Mouse (Mus musculus): Measurements from ENCODE around the gene Mecr.

Gene Mecr

DNA sequence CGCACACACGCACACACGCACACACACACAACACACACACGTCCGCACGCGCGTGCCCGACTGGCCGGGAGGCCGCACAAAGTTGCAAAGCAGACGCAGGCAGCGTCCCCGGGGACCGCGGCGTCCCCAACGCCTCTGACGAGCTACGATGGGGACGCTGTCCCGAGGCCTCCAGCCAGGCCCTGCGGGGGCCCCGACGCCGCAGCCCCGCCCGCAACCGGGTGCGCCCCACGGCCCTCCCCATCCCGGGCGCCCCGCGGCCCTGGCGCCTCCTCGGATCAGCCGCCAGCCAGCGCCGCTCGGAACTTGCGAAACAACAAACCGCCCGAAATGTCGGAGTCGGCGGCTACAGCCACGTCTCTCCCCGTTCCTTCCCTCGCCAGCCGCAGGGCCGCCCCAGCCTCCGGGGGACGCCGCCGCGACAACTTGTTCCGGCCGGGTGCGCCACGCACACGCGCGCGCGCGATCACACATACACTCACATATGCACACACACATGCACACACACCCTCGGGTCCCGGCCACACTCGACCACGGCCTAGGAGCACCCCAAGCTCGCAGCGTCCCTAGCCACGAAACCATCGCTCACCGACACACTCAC is 6.3 kb upstream of the Mecr start:
- no peak for DNase-seq (ENCODE audit: low spot score)

DNA sequence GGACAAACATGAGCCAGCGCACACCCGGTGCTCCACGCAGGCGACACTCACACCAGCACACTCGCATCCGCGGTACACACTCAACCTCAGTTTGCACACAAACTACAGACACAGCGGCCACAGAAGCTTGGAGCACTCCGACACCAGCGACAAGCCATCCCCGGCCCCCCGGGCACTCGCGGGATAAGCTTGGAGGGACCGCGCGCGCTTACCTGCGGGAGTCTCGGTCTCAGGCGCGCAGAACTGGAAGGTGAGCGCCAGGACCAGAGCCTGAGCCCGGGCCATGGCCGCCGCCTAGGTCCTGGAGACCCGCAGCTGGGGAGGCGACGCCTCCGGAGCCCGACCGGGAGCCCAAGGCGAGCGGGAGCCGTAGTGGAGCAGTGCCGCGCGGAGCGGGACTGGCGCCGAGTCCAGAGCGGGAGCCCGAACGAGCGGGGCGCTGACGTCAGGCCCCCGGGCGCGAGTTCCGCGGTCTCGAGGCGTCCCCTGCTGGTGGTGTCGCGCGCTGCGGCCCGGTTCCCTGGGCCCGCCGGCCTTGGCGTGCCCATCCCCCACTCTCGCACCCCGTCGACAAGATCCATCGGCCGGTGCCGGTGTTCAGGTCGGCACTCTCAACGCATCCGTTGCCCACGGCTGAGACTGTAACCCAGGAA is 5.3 kb upstream of the Mecr start, which contains the start of gene Ptpru:
Gene Ptpru (minus strand): TSS at position 417 of the 653 bp plus-strand sequence.
- DNase-seq (ENCODE audit: low spot score): peak; percentile 65

DNA sequence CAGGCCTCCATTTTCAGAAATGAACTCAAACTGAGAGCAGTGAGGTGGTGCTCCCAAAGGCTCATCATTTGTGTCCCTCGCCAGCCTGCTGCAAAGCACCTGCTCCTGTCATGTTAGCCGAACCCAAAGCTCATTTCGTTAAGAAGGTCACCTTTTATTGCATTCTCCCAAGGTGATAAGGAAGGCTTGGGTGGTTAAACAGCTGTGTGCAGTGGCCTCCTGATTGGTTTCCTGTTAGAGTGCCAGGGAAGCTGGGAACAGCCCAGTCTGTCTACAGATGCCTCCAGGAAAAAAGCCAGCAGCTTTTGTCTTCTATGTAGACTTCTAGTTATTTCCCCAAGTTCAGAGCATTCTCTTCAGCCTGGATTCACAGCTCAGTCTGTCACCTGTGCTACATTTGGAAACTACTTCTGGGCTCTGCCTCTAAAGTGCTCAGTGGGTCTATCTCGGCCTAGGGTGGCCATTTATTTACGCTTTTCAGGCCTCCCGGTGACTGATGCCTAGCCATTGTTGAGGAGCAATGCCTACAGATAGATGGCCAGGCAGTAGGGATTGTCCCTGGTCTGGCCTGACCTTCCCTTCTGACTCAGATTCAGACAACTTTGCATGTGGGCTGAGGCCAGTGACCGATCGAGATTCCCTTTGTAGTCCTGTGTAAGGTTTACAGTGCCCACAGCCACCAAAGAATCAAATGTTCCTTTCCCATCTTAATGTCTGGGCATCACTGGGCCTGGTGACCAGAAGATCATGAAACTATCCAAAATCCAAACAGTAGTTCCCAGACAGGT is 2.9 kb downstream of the Mecr start:
- DNase-seq (ENCODE audit: low spot score): no peak

DNA sequence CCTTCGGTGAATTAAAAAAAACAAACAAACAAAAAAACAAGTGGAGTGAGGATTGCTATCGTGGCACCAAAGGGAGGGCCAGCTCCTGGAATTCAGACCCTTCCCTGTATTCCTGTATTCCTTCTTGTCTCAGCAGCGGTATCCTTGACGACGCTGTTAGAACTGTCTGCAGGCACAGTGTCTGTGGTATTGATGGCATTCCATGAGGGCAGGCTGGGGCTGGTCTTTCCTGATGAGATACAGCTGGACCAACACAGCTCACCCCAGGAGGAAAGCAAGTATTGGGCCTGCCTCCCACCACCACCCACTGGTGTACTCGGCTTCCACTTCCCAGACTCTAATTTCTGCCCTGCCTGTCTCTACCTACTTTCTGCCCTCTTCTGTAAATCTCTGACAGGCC is 4.8 kb downstream of the Mecr start:
- DNase-seq (ENCODE audit: low spot score): no peak

DNA sequence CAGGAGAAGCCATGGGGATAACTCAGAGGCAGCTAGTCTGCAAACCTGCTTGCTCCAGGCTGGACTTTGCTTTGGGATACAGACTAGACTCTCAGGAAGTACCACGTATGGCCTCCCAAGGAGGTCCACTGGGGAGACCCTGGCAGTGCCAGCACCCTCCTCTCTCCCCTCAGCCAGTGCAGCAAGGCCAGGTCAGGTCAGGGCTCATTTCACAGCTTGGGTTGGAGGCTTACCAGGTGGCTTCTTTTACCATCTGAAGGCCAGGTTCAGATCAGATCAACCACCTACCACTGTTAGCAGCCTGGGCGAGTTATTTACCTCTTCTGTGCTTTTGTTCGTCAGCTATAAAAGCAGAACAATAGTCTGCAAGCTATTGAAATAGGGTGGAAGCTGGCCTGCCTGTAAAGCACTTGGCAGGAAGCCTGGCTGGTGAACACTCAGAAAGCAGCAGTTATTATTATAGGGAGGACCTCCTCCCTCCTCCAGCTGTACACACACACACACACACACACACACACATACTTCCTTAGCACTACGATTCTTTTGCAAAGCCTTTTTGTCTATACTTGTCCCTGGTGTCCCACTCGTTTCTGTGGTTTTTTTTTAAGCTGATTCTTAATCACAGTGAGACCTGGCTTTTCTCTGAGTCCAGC is 6.8 kb downstream of the Mecr start:
- no peak for DNase-seq (ENCODE audit: low spot score)

DNA sequence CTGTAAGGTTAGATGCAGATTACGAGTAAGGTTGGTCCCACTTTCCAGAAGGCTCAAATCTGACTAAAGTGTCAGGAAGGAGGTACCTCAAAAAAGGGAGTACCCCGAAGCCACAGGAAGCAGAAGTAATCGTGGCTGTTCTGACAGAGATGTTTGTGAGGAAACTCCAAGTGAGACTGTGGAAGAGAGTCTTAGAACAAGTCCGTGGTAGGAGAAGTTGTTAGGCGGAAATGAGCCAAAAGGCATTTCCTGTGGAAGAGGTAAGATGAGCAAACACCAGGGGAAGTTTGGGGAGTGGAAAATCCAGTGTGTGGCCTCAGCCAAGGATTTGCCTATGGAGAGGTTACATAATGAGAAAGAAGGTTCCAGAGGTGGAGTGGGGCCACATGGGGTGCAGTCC is 11.7 kb downstream of the Mecr start:
- DNase-seq (ENCODE audit: low spot score): no peak

DNA sequence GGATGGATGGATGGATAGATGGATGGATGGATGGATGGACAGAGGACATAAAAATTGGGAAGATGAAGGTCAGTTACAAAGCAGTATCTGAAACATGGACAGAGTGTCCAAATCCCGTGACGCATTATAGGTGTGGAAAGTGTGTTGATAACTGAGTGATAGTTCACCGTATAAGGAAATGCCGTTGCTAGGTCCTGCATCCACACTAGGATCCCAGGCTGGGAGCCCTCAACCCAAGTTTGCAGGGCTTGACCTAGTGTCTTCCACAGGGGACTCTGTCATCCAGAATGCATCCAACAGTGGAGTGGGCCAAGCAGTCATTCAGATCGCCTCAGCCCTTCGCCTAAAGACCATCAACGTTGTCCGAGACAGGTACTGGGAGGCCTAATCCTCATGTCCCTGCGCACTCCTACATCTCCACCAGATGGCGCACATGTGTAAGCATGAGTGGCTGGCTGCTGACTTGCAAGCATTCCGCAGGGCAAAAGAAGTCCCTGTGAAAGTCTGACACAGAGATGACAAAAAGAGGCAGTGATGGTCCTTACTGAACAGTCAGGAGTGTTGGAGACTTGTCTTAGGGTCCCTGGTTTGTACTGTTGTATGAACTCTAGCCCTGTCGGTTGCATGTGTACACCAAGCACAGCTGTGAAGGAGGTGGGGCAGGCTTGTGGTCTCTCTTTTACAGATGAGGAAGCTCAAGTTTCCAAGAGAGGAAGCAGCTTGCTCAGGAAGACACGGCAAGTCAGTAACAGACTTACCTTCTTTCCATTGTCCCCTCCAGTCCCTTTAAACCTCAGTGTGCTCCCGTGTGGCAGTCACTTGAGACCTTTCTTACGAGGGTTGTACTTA is 17.4 kb downstream of the Mecr start:
- DNase-seq (ENCODE audit: low spot score): peak; percentile 80

DNA sequence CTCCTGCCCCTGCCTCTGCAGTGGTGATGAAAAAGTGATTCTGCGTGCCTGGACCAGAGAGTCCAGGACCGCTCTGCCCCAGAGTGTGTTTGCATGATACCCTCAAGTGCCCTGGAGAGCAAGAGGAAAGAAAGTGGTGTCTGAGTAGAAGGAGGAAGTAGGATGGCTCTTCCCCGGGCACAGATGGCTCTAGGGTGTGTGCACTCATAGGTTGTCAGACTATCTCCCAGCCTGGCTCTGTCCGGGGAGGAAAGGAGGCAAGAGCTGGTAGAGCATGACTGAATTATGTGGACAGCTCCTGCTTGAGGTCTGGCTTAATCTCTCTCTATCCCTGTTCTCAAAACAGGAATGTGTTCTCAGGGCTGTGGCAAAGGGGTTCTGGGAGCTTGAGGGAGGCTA is 18.1 kb downstream of the Mecr start:
- DNase-seq (ENCODE audit: low spot score): no peak

DNA sequence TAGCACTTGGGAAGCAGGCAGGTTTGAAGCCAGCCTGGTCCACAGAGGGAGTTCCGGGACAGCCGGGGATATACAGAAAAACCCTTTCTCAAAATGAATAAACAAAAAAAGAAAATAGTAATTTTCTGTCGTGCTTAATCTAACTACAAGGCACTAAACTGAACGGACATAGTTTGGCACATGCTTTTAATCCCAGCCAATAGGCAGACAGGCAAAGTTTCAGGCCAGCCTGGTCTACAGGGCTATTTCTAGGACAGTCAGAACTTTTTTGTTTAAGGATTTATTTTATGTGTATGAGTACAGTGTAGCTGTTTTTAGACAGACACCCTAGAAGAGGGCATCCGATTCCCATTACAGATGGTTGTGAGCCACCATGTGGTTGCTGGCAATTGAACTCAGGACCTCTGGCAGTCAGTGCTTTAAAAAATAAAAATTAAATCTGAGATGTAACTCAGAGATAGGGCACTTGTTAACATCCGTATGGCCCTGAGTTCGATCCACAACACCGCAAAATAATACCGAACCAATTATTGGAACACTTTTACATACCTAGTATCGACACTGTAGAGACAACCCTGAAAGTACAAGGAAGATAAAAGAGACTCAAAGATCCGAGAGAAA is 29.5 kb downstream of the Mecr start:
- DNase-seq (ENCODE audit: low spot score): no peak

DNA sequence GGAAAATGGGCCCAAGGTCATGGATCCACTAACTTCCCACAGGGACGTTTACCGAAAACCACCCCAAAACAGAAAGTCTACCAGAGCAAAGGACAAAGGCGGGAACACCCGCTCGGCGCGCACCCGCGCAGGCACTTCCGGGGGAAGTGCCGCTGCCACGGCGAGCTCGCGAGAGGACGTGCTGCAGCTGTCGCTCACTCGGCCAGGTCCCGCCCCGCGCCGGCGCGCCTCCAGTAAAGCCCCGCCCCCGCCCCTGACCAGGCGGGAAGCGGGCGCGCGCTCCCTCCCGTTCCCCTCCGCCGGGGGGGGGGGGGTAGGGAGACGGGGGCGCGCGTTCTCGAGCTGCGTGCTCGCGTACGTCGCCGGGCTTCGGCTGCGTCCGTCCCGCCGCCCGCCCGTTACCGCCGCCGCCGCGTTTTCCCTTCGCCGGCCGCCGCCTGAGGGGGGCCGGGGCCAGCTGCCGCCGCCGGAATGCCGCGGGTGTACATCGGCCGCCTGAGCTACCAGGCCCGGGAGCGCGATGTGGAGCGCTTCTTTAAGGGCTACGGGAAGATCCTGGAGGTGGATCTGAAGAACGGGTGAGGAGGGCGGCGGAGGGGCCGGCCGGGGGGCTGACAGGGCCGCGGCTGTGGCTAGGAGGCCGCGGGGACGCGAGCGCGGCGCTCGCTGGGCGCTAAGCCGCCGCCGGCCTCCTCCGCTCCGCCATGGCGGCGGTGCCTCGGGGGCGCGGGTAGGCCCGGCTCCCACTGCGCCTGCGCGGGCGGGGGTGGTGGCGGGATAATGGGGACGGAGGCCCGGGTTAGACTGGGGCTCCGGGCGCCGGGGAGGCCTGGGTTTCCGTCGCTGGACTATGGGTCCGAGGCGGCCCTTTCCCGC is 30.3 kb downstream of the Mecr start, which contains the start of gene Srsf4:
Gene Srsf4 (plus strand): TSS at position 325 of the 876 bp plus-strand sequence.
- DNase-seq (ENCODE audit: low spot score): peak; percentile 48

DNA sequence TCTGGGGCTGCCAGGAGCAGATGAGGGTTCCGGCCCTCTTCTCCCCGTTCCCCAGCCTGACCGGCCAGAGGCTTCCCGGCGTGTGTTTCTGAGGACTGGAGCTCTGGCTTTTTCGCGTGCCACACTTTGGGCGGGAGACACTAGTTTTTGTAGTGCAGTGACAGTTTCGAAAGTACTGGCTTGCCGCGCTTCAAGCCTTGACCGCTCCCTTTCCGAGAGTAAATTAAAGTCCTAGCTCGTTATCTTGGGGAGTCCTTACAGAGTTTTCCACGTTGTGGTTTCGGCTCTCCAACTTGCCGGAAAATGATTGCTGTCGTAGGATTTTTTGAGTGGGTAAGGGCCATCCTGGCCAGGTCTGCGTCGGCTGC is 30.9 kb downstream of the Mecr start:
- no peak for DNase-seq (ENCODE audit: low spot score)

DNA sequence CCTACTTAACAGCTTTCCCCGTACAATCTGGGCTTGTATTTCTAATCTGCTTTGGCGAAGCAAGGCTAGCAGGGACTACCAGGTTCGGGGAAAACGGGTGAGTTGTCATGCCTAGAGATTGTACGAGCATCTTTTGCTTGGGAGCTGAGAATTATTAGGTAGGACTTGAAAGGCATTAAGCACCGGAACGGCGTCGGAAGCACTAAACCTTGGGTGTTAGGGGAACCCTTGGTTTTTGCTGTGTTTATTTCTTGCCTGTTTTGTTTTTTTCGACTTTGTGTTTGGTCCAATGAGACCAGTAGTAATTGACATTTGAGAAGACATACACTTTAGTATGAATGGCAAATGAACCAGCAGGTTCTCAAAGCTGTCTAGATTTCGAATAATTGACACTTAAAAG is 31.3 kb downstream of the Mecr start:
- no peak for DNase-seq (ENCODE audit: low spot score)

DNA sequence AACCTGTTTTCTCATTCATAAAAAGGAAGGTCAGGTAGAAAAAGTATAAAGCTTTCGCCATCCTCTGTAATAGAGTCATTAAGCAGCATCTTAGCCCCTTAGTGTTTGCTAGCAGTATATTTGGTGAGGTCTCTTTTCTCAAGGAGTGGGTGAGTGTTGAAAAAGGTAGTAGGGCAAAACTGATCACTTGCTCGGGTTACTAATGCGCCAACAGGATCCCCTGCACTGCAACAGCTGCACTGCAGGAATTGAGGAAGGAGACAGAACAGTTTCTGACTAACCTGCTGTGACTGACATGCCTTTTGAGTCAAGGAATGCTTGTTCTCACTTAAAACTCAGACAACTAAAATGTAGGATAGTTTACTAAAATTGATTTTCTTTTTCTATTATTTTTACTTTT is 32.0 kb downstream of the Mecr start:
- DNase-seq (ENCODE audit: low spot score): no peak

DNA sequence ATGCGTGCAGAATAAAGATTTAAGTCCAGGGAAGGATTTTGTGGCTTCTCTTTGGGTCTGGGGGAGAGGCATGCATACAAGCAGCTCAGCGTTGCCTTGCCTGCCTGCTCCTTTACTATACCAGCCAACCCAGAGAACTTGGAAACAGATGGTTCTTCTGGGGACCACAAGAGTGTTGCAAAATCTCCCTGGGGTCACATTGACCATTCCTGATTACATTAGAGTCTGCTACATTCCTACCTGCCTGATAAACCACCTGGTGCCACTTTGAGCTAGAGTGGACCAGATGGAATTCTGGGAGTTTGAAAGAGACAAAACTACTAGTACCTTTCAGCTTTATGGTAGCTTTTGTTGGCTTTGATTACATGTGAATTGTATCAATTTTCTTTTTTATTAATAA is 33.6 kb downstream of the Mecr start:
- DNase-seq (ENCODE audit: low spot score): no peak

DNA sequence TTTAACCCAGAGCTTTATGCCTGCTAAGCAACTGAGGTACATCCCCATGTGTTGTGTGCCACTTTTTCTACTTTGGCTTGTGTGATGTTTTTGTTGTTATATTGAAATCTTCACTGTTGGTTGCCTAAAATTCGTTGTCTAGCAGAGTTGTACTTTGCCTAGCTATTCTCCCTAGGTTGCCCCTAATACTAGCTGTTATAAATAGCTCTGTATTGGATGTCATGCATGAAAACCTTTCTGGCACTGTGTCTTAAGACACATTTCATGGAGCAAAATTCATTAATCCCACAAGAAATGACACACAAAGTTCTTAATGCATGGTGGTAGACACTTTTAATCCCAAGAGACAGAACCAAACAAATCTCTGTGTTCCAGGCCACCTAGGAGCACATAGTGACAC is 36.4 kb downstream of the Mecr start:
- DNase-seq (ENCODE audit: low spot score): no peak

DNA sequence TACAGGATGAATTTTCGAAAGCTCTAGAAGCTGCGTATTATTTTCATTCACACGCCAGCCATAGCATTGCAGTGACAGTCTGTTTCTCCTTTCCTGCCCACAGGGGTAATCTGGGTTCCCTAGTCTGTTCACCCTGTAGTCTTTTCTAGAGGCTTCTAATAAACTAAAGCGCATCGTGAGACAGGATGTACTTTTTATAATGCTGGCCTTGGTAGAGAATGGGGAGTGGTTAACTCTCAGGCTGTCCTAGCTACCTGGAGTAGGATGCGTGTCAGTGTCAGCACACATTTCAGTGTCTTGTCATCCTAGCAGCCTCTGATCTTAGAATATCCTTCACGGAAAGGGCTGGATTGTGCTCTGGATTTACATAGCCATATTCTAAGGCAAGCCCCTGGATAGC is 38.0 kb downstream of the Mecr start:
- no peak for DNase-seq (ENCODE audit: low spot score)

DNA sequence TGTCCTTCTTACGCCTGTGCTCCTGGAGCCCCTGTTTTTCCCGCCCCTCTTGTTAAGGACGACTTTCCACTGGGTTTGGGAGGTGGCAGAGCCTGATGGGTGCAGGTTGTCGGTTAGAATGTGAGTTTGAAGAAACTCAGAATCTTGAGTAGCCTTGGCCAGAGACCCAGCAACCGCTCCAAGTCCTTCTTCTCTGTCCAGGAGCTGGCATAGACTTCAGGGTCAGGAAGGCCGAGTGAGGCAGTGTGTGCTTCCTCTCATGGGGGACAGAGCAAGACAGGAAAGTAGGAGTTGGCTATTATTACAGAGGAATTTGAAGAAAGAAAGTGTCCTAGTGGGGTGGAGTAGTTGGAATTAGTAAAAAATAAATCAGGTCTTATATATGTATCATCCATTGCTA is 40.3 kb downstream of the Mecr start:
- no peak for DNase-seq (ENCODE audit: low spot score)

DNA sequence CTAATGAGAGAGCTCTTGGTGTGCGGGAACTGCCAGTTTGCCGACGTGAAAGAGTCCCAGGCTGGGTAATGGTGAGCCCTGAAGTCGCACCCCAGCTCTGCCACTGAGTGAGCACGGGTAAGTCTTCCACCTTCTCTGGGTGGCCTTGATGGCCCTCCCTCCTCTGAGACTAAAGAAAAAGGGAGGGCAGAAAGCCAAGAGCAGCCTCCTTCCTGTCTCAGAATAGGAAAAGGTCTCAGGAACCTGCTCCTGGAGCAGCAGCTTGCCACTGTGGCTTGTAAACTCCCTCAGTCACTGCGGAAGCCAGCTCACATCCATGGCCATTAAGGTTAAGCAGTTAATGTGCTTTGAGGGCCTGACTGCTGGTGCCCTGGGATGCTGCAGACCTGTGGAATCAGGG is 42.1 kb downstream of the Mecr start:
- no peak for DNase-seq (ENCODE audit: low spot score)

DNA sequence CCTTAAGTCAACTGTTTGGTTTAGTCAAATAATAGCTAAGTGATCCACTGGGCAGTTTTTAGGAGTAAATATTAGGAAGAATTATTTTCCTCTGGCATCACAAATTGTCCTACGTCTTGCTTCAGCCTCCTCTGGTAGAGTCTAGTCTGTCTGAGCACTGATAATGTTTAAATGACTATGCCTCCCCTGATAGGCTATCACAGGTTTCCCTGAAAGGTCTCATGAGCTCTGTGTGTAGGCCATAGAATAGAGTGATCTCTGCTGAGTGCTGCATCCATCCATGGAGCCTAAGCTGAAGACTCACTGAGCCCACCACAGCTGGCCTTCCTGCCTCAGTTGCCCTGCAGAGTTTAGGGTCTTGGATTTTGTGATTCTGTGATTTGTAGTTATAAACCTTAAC is 45.3 kb downstream of the Mecr start:
- DNase-seq (ENCODE audit: low spot score): no peak

DNA sequence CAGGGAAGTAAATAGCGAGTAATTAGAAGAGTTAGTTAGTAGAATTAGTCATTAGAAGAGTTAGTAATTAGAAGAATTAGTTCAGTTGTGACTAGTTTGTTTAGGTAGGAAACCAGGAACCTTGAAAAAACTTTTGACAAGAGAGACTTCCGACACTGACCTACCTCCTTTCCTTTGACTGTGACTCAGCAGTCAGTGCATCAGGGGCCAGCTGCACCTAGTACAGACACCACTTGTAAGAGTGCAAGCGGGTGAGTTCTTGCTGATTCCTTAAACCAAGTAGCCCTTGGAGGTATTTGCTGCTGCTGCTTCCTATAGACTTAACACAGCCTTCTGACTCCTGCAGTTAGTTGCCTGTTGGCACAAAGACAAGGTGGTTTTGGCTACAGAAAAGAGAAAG is 47.4 kb downstream of the Mecr start:
- no peak for DNase-seq (ENCODE audit: low spot score)

All from layer of hippocampus, adult 9-10 months (tissue).